Mouse (Mus musculus): ENCODE data around the gene Hcrtr2. TPM values are rescaled to one million over a fixed set of nuclear protein-coding genes. Genes with fewer than 3 reads are reported as not detected.

The Hcrtr2 gene
- polyA plus RNA-seq, 1 experiment from 2014 or later, result 0.66 TPM

DNA sequence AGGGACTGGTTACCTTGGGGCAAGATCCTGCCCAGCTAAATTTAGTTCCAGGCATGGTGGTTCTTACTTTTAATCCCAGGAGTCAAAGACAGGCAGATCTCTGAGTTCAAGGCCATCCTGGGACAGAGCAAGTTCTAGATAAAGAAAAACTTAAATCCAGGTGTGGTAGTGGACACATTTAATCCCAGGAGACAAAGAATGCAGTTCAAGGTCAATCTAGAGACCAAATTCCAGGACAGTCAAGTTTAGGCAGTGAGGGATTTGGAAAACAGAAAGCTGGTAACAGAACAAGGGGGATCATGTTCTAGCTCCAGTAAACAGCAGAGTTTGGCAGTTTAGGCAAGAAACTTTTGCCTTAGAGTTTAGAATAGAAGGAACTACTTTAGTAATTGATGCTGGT, 8.6 kb downstream of the Hcrtr2 start:
- Histone ChIP-seq H3K4me1 (replicated peaks) (no peaks in the 10 kb centered on the region), H3K9ac (replicated peaks) (no peak overlapping the region), H3K27me3 (no peaks in the 10 kb centered on the region), H3K27ac (no peak overlapping the region), H3K9me3 (no peaks in the 10 kb centered on the region), H3K36me3 (no peaks in the 10 kb centered on the region), H3K4me2 (no peak overlapping the region), H3K4me3 (replicated peaks) (no peak overlapping the region)
- no peak for ATAC-seq (ENCODE audit: insufficient number of reproducible peaks, insufficient read depth, low FRiP score, low TSS enrichment, low read depth)

DNA sequence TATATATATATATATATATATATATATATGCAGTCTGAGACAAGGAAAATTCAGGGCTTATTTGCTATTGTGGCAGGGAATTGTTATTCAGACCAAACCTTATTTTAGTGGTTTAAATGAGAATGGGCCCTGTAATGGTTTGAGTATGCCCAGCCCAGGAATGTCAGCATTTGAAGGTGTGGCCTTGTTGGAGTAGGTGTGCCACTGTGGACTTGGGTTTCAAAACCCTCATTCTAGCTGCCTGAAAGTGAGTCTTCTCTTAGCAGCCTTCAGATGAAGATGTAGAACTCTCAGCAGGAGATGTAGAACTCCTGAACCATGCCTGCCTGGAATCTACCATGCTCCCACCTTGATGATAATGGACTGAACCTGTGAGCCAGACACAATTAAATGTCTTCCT, 9.7 kb downstream of the Hcrtr2 start:
- H3K9me3 ChIP-seq, result no peaks in the 10 kb centered on the region
- H3K4me3 ChIP-seq (replicated peaks), result no peak overlapping the region
- H3K27ac ChIP-seq, result no peak overlapping the region
- H3K36me3 ChIP-seq, result no peaks in the 10 kb centered on the region
- no peaks in the 10 kb centered on the region for H3K4me1 ChIP-seq (replicated peaks)
- no peak overlapping the region for H3K9ac ChIP-seq (replicated peaks)
- H3K27me3 ChIP-seq, result no peaks in the 10 kb centered on the region
- no peak overlapping the region for H3K4me2 ChIP-seq
- ATAC-seq (ENCODE audit: insufficient number of reproducible peaks, insufficient read depth, low FRiP score, low TSS enrichment, low read depth), result no peak

DNA sequence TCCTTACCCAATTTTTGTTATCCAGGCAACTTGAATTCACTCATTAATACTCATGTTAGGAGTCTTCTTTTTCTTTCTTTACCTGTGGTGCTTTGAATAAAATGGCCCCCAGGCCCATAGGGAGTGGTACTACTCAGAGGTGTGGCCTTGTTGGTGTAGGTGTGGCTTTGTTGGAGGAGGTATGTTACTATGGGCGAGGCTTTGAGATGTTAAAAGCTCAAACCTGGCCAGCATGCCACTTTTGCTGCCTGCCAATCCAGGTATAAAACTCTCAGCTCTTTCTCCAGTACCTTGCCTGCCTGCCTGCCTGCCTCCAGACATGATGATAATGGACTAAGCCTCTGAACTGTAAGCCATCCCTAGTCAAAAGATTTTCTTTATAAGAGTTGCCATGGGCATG, 11.4 kb downstream of the Hcrtr2 start:
- Histone ChIP-seq H3K27ac (no peak overlapping the region), H3K27me3 (no peaks in the 10 kb centered on the region), H3K9ac (replicated peaks) (no peak overlapping the region), H3K4me3 (replicated peaks) (no peak overlapping the region), H3K4me1 (replicated peaks) (no peaks in the 10 kb centered on the region), H3K36me3 (no peaks in the 10 kb centered on the region), H3K4me2 (no peak overlapping the region), H3K9me3 (no peaks in the 10 kb centered on the region)
- 50% methylated on average over 1 of the region's 1 CpGs for WGBS
- ATAC-seq (ENCODE audit: insufficient number of reproducible peaks, insufficient read depth, low FRiP score, low TSS enrichment, low read depth), result no peak

DNA sequence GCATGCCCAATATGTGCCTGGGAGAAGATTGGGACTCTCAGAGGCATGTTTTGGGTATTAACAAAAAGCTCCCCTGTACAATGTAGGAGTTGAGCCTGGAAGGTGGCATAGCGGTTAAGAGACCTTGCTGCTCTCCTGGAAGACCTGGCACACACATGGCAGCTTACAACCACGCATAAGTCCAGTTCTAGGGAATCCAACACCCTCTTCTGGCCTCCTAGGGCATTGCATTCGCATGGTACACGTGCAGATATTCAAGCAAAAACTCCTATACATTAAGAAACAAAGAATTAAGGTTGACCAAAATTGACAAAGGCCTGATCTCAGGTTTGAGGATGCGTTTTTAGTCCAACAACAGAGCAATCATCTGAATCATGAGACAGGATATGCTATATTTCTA, 32.3 kb downstream of the Hcrtr2 start:
- Histone ChIP-seq H3K27me3 (no peaks in the 10 kb centered on the region), H3K36me3 (no peaks in the 10 kb centered on the region), H3K4me2 (no peak overlapping the region), H3K4me1 (replicated peaks) (no peaks in the 10 kb centered on the region), H3K4me3 (replicated peaks) (no peak overlapping the region), H3K9ac (replicated peaks) (no peak overlapping the region), H3K9me3 (no peaks in the 10 kb centered on the region), H3K27ac (no peak overlapping the region)
- WGBS, result 75% methylated on average over 5 of the region's 5 CpGs
- no peak for ATAC-seq (ENCODE audit: insufficient number of reproducible peaks, insufficient read depth, low FRiP score, low TSS enrichment, low read depth)

DNA sequence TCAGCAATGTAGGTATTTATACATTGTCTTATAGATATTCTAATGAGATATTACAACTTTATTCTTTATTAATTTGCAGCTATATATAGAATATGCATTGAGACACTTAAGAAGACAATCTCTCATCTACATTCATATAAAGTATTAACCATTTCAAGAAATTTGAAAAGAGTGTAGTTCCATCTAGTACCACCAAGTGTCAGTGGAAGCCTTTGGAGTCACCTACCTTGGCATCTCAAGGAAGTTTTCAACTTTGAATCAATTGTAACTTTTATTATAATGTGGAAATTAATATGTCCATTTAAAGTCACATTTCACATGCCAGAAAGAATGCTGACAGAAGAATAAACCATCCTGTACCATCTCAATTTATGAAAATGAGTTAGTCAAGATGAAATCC, 52.8 kb downstream of the Hcrtr2 start:
- H3K4me2 ChIP-seq, result no peak overlapping the region
- no peaks in the 10 kb centered on the region for H3K9me3 ChIP-seq
- ATAC-seq (ENCODE audit: insufficient number of reproducible peaks, insufficient read depth, low FRiP score, low TSS enrichment, low read depth), result no peak
- no peaks in the 10 kb centered on the region for H3K36me3 ChIP-seq
- no peaks in the 10 kb centered on the region for H3K27me3 ChIP-seq
- no peak overlapping the region for H3K4me3 ChIP-seq (replicated peaks)
- no peak overlapping the region for H3K27ac ChIP-seq
- no peak overlapping the region for H3K9ac ChIP-seq (replicated peaks)
- no peaks in the 10 kb centered on the region for H3K4me1 ChIP-seq (replicated peaks)

DNA sequence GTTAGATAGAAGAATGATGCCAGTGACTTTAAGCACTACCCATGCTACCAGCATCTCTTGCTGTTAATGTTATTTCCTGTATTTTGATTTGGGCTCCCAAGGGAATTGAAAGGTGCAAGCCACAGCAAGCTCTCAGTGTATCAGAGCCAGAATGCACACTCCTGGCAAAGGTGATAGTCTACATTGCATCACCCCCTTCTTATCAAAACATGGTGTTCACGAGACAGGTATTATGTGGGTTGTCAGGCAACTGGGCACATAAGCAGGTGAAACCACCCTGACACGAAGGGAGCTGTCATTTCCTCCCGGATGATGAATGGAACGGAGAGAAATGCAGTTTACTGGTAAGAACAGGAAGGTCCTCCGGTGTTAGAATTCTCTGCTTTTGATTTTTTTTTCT, 65.9 kb downstream of the Hcrtr2 start:
- H3K9me3 ChIP-seq, result no peaks in the 10 kb centered on the region
- no peak overlapping the region for H3K4me2 ChIP-seq
- no peaks in the 10 kb centered on the region for H3K27me3 ChIP-seq
- no peak overlapping the region for H3K4me3 ChIP-seq (replicated peaks)
- WGBS, result 80% methylated on average over 5 of the region's 5 CpGs
- H3K9ac ChIP-seq (replicated peaks), result no peak overlapping the region
- H3K4me1 ChIP-seq (replicated peaks), result no peaks in the 10 kb centered on the region
- H3K27ac ChIP-seq, result no peak overlapping the region
- no peaks in the 10 kb centered on the region for H3K36me3 ChIP-seq
- ATAC-seq (ENCODE audit: insufficient number of reproducible peaks, insufficient read depth, low FRiP score, low TSS enrichment, low read depth), result no peak

DNA sequence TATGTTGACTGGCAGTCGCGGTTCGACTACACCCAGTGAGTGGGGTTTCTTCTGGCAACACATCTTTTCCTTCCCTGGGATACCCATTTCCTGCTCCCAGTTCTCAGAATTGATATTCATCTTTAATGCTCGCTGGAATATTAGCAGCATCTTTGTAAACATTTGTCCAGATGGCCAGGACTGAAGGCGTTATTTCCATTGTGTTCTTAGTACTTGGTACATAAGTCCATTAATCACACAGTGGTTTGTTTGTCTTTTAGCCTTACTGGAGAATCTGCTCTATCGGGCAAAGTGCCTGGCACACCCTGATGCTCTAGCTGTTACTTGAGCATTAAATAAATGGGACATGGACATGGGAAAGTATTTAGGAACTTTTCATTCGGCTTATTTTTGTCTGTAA, 71.1 kb downstream of the Hcrtr2 start:
- no peak overlapping the region for H3K4me3 ChIP-seq (replicated peaks)
- no peaks in the 10 kb centered on the region for H3K4me1 ChIP-seq (replicated peaks)
- H3K27ac ChIP-seq, result no peak overlapping the region
- ATAC-seq (ENCODE audit: insufficient number of reproducible peaks, insufficient read depth, low FRiP score, low TSS enrichment, low read depth), result no peak
- no peak overlapping the region for H3K9ac ChIP-seq (replicated peaks)
- WGBS, result 82% methylated on average over 7 of the region's 7 CpGs
- no peaks in the 10 kb centered on the region for H3K9me3 ChIP-seq
- no peak overlapping the region for H3K4me2 ChIP-seq
- no peaks in the 10 kb centered on the region for H3K27me3 ChIP-seq
- no peaks in the 10 kb centered on the region for H3K36me3 ChIP-seq

DNA sequence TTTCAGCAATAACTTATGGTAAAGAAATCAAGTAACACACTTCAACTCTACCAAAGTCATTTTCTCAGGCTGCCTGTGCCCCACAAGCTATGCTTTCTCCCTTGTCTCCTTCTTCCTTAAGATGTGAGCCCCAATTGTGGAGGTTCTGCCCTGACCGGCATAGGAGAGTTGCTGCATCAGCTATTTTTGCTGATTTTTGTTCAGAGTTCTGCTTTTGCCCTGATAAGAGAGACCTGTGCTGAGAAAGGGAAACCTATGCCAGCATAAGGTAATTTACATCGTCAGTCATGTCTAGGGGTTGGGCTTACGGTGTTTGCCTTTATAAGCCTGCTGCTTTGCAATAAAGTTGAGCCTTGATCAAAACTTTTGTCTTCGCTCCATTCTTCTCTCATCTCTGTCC, 71.5 kb downstream of the Hcrtr2 start:
- Histone ChIP-seq H3K4me1 (replicated peaks) (no peaks in the 10 kb centered on the region), H3K9ac (replicated peaks) (no peak overlapping the region), H3K4me3 (replicated peaks) (no peak overlapping the region), H3K4me2 (no peak overlapping the region), H3K9me3 (no peaks in the 10 kb centered on the region), H3K36me3 (no peaks in the 10 kb centered on the region), H3K27me3 (no peaks in the 10 kb centered on the region), H3K27ac (no peak overlapping the region)
- no peak for ATAC-seq (ENCODE audit: insufficient number of reproducible peaks, insufficient read depth, low FRiP score, low TSS enrichment, low read depth)
- WGBS, result 84% methylated on average over 4 of the region's 4 CpGs

DNA sequence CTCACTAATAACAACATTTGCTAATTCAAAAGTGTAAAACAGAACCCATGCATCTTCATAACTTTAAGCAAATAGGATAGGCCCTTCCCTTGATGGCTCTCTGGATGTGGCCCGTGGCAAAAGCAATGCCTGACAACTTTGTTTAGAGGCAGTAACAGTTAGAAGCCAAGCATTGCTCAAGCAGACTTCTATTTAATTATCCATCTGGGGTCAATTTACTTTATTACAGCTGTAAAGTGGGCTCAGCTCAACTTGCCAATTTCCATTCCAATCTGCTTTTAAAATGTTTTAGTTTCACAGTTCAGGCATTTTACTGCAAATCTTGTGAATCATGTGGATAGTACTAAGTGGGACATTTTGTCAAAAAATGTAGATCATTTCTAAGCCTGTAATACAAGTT, 81.3 kb downstream of the Hcrtr2 start:
- H3K9me3 ChIP-seq, result no peaks in the 10 kb centered on the region
- WGBS, result 6% methylated on average over 1 of the region's 1 CpGs
- H3K4me1 ChIP-seq (replicated peaks), result peaks cover 12% of the 10 kb centered on the region; the same call in 1 of the 2 replicates
- H3K27me3 ChIP-seq, result no peaks in the 10 kb centered on the region
- no peaks in the 10 kb centered on the region for H3K36me3 ChIP-seq
- H3K9ac ChIP-seq (replicated peaks), result no peak overlapping the region
- H3K4me2 ChIP-seq, result no peak overlapping the region
- no peak; the same call in 1 of the 2 replicates for ATAC-seq (ENCODE audit: insufficient number of reproducible peaks, insufficient read depth, low FRiP score, low TSS enrichment, low read depth)
- no peak overlapping the region for H3K27ac ChIP-seq
- H3K4me3 ChIP-seq (replicated peaks), result no peak overlapping the region

DNA sequence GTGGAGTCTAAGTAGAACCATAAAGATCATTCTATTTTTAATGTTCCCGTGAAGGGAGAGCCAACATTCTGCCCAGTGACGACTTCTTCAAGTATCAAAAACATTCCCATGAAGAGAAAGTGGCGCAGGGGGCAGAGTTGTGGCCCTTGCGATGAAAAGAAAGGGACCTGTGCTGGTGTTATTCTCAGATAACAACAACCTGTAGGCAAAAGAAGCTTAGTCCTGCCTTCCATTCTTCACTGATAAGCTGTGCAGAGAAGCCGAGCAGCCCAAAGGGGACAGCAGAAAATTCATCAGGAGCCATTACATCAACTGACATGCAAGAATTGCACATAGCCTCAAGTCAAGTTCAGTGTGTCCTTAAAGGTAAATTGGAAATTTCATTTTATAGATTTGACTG, 85.7 kb downstream of the Hcrtr2 start:
- H3K9ac ChIP-seq (replicated peaks), result no peak overlapping the region
- H3K4me1 ChIP-seq (replicated peaks), result peaks cover 27% of the 10 kb centered on the region
- H3K9me3 ChIP-seq, result no peaks in the 10 kb centered on the region
- no peak for ATAC-seq (ENCODE audit: insufficient number of reproducible peaks, insufficient read depth, low FRiP score, low TSS enrichment, low read depth)
- no peak overlapping the region for H3K4me3 ChIP-seq (replicated peaks)
- no peak overlapping the region for H3K4me2 ChIP-seq
- WGBS, result 79% methylated on average over 5 of the region's 5 CpGs
- no peaks in the 10 kb centered on the region for H3K27me3 ChIP-seq
- no peak overlapping the region for H3K27ac ChIP-seq
- H3K36me3 ChIP-seq, result no peaks in the 10 kb centered on the region

DNA sequence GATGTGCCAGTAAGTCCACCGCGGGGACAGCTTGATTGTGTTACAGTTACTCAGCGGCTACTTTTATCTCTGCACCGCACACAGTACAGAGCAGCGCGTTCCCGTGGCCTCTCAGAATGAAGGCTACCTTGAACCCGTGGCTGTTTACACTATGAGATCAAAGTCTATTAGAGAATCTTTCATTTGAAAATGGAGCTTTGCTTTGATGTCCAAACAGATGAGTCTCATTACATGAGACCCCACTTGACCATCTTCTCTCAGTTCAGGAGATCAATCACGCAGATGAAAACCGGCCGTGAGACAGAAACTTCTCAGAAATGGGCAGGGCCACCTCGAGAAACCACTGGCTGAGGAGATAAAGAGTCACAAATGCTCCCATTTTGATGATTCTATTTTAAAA, 86.4 kb downstream of the Hcrtr2 start:
- H3K9me3 ChIP-seq, result no peaks in the 10 kb centered on the region
- H3K4me2 ChIP-seq, result peak overlapping the region; percentile 72
- no peaks in the 10 kb centered on the region for H3K27me3 ChIP-seq
- peaks cover 21% of the 10 kb centered on the region for H3K4me1 ChIP-seq (replicated peaks)
- 22% methylated on average over 12 of the region's 12 CpGs for WGBS
- no peak overlapping the region for H3K9ac ChIP-seq (replicated peaks)
- no peak for ATAC-seq (ENCODE audit: insufficient number of reproducible peaks, insufficient read depth, low FRiP score, low TSS enrichment, low read depth)
- no peak overlapping the region for H3K27ac ChIP-seq
- H3K4me3 ChIP-seq (replicated peaks), result no peak overlapping the region
- no peaks in the 10 kb centered on the region for H3K36me3 ChIP-seq

DNA sequence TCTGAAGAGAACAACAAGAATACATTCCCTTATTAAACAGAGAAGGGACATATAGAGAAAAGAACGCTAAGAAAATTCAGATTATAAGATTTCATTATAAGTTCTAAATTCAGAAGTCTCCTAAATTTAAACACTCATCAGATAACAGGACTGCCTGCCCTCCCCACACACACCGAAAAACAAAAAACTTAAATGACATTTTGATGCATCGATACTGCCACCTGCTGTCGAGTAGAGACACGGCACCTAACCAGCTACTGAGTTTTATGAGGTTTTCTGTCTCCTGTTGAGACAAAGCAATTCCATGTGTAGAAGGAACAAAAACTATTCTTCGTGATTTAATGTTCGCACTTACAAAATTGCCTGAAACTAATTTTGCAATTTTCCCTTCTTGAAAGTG, 87.0 kb downstream of the Hcrtr2 start:
- no peaks in the 10 kb centered on the region for H3K36me3 ChIP-seq
- H3K4me1 ChIP-seq (replicated peaks), result peaks cover 17% of the 10 kb centered on the region
- ATAC-seq (ENCODE audit: insufficient number of reproducible peaks, insufficient read depth, low FRiP score, low TSS enrichment, low read depth), result no peak
- no peak overlapping the region for H3K9ac ChIP-seq (replicated peaks)
- H3K9me3 ChIP-seq, result no peaks in the 10 kb centered on the region
- no peaks in the 10 kb centered on the region for H3K27me3 ChIP-seq
- peak overlapping the region; percentile 38; the same call in 1 of the 2 replicates for H3K4me3 ChIP-seq (replicated peaks)
- WGBS, result 1% methylated on average over 7 of the region's 7 CpGs
- H3K27ac ChIP-seq, result no peak overlapping the region
- H3K4me2 ChIP-seq, result peak overlapping the region; percentile 72

All from limb, embryonic 12.5 days (tissue).